Mouse (Mus musculus) brain, embryonic 14.5 days (tissue): ENCODE data around the gene Fads6.

Experiments
- CTCF ChIP-seq: fragments of 200-500 bp; IDR thresholded peaks from 2 replicates; pipeline ENCODE4 v1.5.1; 2012; ENCODE audit warnings: inconsistent platforms, mild to moderate bottlenecking, moderate library complexity, borderline replicate concordance; ENCODE audit not compliant: insufficient read depth, insufficient read length; ENCODE audit errors: extremely low read depth
- POLR2A ChIP-seq: fragments of 200-500 bp; IDR thresholded peaks from 2 replicates; pipeline ENCODE4 v1.6.1; 2012; ENCODE audit warnings: mild to moderate bottlenecking, inconsistent platforms, borderline replicate concordance; ENCODE audit not compliant: poor library complexity, insufficient read depth, insufficient read length, severe bottlenecking; ENCODE audit errors: extremely low read depth

DNA sequence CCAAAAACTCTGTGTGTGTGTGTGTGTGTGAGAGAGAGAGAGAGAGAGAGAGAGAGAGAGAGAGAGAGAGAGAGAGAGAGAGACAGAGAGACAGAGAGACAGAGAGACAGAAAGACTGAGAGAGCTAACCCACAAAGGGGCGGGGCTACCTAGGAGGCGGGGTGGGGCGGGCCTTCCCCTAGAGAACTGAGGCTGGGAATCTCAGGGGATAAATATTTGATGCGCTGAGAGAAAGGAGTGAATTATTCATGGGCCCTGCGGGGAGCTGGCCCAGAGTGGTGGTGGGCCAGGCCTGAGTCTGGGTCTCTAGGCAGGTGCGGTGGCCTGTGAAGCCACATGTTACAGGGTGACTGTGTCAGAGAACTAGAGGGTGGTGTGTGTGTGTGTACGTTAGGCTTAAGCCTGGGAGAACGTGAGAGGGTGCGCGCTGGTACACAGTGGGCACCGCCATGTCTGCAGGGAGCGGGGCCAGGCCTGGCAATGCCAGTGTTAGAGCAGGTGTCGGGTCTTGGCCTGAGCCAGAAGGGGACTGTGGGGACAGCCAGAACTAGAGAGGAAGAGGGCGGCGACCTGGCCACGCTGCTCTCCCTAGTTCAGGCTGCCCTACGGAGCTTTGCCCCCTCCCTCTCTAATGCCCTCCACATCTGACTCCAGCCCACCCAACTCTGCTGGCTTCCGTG lies 22.4 kb upstream of the Fads6 start:
- TF ChIP-seq POLR2A (no peak), CTCF (no peak)
